Mouse (Mus musculus): ENCODE measurements around the gene Utrn. TPM values are rescaled to one million over a fixed set of nuclear protein-coding genes. Genes with fewer than 3 reads are reported as not detected.

Gene Utrn
- polyA plus RNA-seq, 1 experiment from 2014 or later: 23.6 TPM

GRCm38 (mm10) chr10:12591946-12592345, 277.2 kb downstream of the Utrn start:
- Histone ChIP-seq H3K27ac (no peak overlapping the region), H3K4me1 (replicated peaks) (peaks cover 10% of the 10 kb centered on the region), H3K36me3 (no peaks in the 10 kb centered on the region), H3K4me3 (replicated peaks) (no peak overlapping the region), H3K9ac (replicated peaks) (no peak overlapping the region), H3K27me3 (no peaks in the 10 kb centered on the region), H3K4me2 (replicated peaks) (no peak overlapping the region), H3K9me3 (no peaks in the 10 kb centered on the region)
- 57% methylated on average over 5 of the region's 5 CpGs for WGBS
- no peak for ATAC-seq

GRCm38 (mm10) chr10:12588051-12588450, 281.1 kb downstream of the Utrn start:
- WGBS: 82% methylated on average over 7 of the region's 7 CpGs
- H3K27ac ChIP-seq: no peak overlapping the region
- no peak for ATAC-seq

DNA sequence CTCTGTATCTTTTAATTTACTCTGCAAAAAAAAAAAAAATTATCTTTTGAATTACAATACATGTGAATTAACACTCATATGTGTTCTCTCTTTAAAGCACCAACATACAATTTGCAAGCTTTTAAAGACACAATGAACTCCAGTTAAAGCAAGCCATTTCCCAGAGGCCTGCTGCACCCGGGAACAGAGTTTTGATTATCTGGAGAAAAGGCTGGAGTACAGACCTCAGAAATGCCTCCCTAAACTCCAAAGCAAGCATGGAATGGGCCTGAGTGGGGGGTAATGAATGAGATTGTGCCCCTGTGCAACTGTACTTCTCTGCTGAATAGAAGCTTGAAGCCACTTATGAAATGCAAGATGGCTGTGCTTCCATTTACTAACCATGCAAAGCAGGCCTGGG, 281.8 kb downstream of the Utrn start:
- Histone ChIP-seq H3K9me3 (no peaks in the 10 kb centered on the region), H3K27ac (0 out of 2 replicates have a peak overlapping the region, but pooled peaks have one; percentile 6), H3K36me3 (no peaks in the 10 kb centered on the region), H3K27me3 (no peaks in the 10 kb centered on the region), H3K4me1 (replicated peaks) (0 out of 2 replicates have a peak, but pooled peaks cover 4% of the 10 kb centered on the region), H3K4me2 (replicated peaks) (no peak overlapping the region), H3K4me3 (replicated peaks) (no peak overlapping the region), H3K9ac (replicated peaks) (no peak overlapping the region)
- 40% methylated on average over 1 of the region's 1 CpGs for WGBS
- ATAC-seq: peak; percentile 30; the same call in 1 of the 2 replicates

More at GRCm38 (mm10) chr10:12588051-12588450, 281.1 kb downstream of the Utrn start:
- no peak overlapping the region for H3K4me2 ChIP-seq (replicated peaks)
- no peaks in the 10 kb centered on the region for H3K27me3 ChIP-seq
- no peak overlapping the region for H3K9ac ChIP-seq (replicated peaks)
- no peaks in the 10 kb centered on the region for H3K36me3 ChIP-seq
- no peak overlapping the region for H3K4me3 ChIP-seq (replicated peaks)
- no peaks in the 10 kb centered on the region for H3K9me3 ChIP-seq
- H3K4me1 ChIP-seq (replicated peaks): 0 out of 2 replicates have a peak, but pooled peaks cover 4% of the 10 kb centered on the region

GRCm38 (mm10) chr10:12586825-12587224, 282.3 kb downstream of the Utrn start:
- WGBS: 60% methylated on average over 2 of the region's 2 CpGs
- Histone ChIP-seq H3K9ac (replicated peaks) (no peak overlapping the region), H3K36me3 (no peaks in the 10 kb centered on the region), H3K4me3 (replicated peaks) (no peak overlapping the region), H3K9me3 (no peaks in the 10 kb centered on the region), H3K27ac (no peak overlapping the region), H3K4me1 (replicated peaks) (0 out of 2 replicates have a peak, but pooled peaks cover 4% of the 10 kb centered on the region), H3K4me2 (replicated peaks) (no peak overlapping the region), H3K27me3 (no peaks in the 10 kb centered on the region)
- no peak for ATAC-seq

GRCm38 (mm10) chr10:12586200-12586599, 283.0 kb downstream of the Utrn start:
- Histone ChIP-seq H3K4me1 (replicated peaks) (0 out of 2 replicates have a peak, but pooled peaks cover 4% of the 10 kb centered on the region), H3K9me3 (no peaks in the 10 kb centered on the region), H3K4me2 (replicated peaks) (no peak overlapping the region), H3K4me3 (replicated peaks) (no peak overlapping the region), H3K9ac (replicated peaks) (no peak overlapping the region), H3K27ac (no peak overlapping the region), H3K36me3 (no peaks in the 10 kb centered on the region), H3K27me3 (no peaks in the 10 kb centered on the region)
- peak; percentile 34; the same call in 1 of the 2 replicates for ATAC-seq
- 76% methylated on average over 1 of the region's 1 CpGs for WGBS

DNA sequence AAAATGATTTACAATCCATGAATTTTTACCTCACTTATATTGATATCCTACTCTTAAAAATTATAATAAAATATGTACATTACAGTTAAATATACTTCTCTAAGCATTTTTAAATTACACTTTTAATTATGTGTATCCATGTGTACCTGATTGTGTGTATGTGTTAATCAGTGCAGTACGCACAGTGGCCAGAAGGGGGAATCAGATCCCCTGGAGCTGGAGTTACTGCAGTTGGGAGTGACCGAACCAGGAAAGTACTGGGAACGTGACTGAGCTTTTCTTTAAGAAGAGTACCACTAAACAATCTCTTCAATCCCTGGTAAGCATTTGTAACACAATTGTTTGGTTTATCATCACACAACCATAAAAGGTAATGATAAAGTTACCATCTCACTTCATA, 285.7 kb downstream of the Utrn start:
- Histone ChIP-seq H3K27me3 (no peaks in the 10 kb centered on the region), H3K36me3 (no peaks in the 10 kb centered on the region), H3K4me1 (replicated peaks) (0 out of 2 replicates have a peak, but pooled peaks cover 4% of the 10 kb centered on the region), H3K4me3 (replicated peaks) (no peak overlapping the region), H3K9ac (replicated peaks) (no peak overlapping the region), H3K27ac (no peak overlapping the region), H3K9me3 (no peaks in the 10 kb centered on the region), H3K4me2 (replicated peaks) (no peak overlapping the region)
- 92% methylated on average over 3 of the region's 3 CpGs for WGBS
- ATAC-seq: no peak

GRCm38 (mm10) chr10:12579048-12579447, 290.1 kb downstream of the Utrn start:
- Histone ChIP-seq H3K9me3 (no peaks in the 10 kb centered on the region), H3K27ac (no peak overlapping the region), H3K4me2 (replicated peaks) (no peak overlapping the region), H3K36me3 (no peaks in the 10 kb centered on the region), H3K27me3 (no peaks in the 10 kb centered on the region), H3K4me1 (replicated peaks) (peaks cover 12% of the 10 kb centered on the region), H3K4me3 (replicated peaks) (no peak overlapping the region), H3K9ac (replicated peaks) (no peak overlapping the region)
- no peak for ATAC-seq
- 16% methylated on average over 1 of the region's 1 CpGs for WGBS

DNA sequence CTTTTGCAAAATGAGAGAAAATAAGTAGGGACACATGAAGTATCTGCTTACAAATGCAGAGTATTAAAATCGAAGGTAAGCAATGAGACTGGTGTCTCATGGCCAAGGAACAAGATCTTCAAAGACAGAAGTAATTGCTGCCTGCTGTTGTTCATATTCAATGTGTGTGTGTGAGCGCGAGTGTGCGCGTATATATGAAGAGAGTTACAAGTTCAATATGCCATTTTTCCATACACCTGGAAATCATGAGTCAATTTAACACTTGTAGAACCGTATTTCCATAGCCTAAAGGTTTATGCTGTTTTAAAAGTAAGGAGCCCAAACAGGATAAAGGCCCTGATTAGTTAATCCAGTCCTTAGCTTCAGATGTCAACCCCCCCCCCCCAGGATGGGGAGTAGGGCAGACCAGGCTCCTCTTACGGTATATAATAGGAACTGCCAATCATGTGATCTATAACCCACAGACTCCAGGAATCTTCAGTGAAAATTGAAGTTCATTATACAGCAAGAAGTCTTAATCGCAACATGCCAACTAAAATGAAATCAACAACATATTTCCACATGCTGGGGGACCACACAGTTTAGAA, 293.2 kb downstream of the Utrn start:
- H3K9ac ChIP-seq (replicated peaks): no peak overlapping the region
- H3K4me2 ChIP-seq (replicated peaks): no peak overlapping the region
- WGBS: 80% methylated on average over 8 of the region's 8 CpGs
- no peak overlapping the region for H3K27ac ChIP-seq
- no peak for ATAC-seq
- H3K27me3 ChIP-seq: no peaks in the 10 kb centered on the region
- no peaks in the 10 kb centered on the region for H3K9me3 ChIP-seq
- H3K36me3 ChIP-seq: no peaks in the 10 kb centered on the region
- no peak overlapping the region for H3K4me3 ChIP-seq (replicated peaks)
- peaks cover 24% of the 10 kb centered on the region for H3K4me1 ChIP-seq (replicated peaks)

- no peaks in the 10 kb centered on the region for H3K9me3 ChIP-seq
- ATAC-seq: peak; percentile 67
- peaks cover 24% of the 10 kb centered on the region for H3K4me1 ChIP-seq (replicated peaks)
- H3K27ac ChIP-seq: no peak overlapping the region
- H3K4me3 ChIP-seq (replicated peaks): no peak overlapping the region
- peak overlapping the region; percentile 36; the same call in 1 of the 2 replicates for H3K4me2 ChIP-seq (replicated peaks)
- H3K36me3 ChIP-seq: no peaks in the 10 kb centered on the region
- no peak overlapping the region for H3K9ac ChIP-seq (replicated peaks)
- H3K27me3 ChIP-seq: no peaks in the 10 kb centered on the region
- 28% methylated on average over 10 of the region's 10 CpGs for WGBS
Observed at GRCm38 (mm10) chr10:12574760-12575159, 294.4 kb downstream of the Utrn start.

- no peak overlapping the region for H3K4me3 ChIP-seq (replicated peaks)
- no peak overlapping the region for H3K9ac ChIP-seq (replicated peaks)
- no peak overlapping the region for H3K4me2 ChIP-seq (replicated peaks)
- WGBS: 15% methylated on average over 6 of the region's 6 CpGs
- no peaks in the 10 kb centered on the region for H3K36me3 ChIP-seq
- H3K9me3 ChIP-seq: no peaks in the 10 kb centered on the region
- no peaks in the 10 kb centered on the region for H3K27me3 ChIP-seq
- H3K27ac ChIP-seq: no peak overlapping the region
- peaks cover 24% of the 10 kb centered on the region for H3K4me1 ChIP-seq (replicated peaks)
- 0 out of 2 replicates have a peak, but pooled peaks have one; percentile 31 for ATAC-seq
Observed at GRCm38 (mm10) chr10:12573601-12574000, 295.6 kb downstream of the Utrn start.

- Histone ChIP-seq H3K4me3 (replicated peaks) (no peak overlapping the region), H3K9ac (replicated peaks) (no peak overlapping the region), H3K4me2 (replicated peaks) (no peak overlapping the region), H3K27ac (no peak overlapping the region), H3K9me3 (no peaks in the 10 kb centered on the region), H3K27me3 (no peaks in the 10 kb centered on the region), H3K4me1 (replicated peaks) (peaks cover 24% of the 10 kb centered on the region), H3K36me3 (no peaks in the 10 kb centered on the region)
- 5% methylated on average over 4 of the region's 4 CpGs for WGBS
- ATAC-seq: no peak
Observed at GRCm38 (mm10) chr10:12572759-12573158, 296.4 kb downstream of the Utrn start.

DNA sequence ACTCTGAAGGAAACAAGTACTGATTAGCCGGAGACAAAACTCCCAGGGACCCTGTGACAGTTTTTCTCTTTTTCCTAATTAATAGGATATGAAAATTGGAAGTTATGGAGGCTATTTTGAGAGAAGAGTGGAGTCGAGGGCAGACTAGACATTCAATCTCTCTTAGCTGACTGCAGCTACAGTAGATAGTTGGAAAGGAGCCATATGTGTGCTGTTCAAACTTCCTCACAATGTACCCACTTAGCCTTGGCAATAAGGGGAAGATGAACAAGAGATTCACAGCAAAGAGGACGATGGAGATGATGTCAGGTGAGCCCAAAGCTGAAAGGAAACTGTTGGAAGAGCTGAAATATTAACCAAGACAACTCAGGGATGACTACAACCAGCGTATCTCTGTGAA, 304.7 kb downstream of the Utrn start:
- H3K27ac ChIP-seq: no peak overlapping the region
- WGBS: 80% methylated on average over 4 of the region's 4 CpGs
- ATAC-seq: no peak
- no peak overlapping the region for H3K4me2 ChIP-seq (replicated peaks)
- no peaks in the 10 kb centered on the region for H3K27me3 ChIP-seq
- H3K4me1 ChIP-seq (replicated peaks): no peaks in the 10 kb centered on the region
- no peak overlapping the region for H3K4me3 ChIP-seq (replicated peaks)
- no peak overlapping the region for H3K9ac ChIP-seq (replicated peaks)
- no peaks in the 10 kb centered on the region for H3K9me3 ChIP-seq
- no peaks in the 10 kb centered on the region for H3K36me3 ChIP-seq

GRCm38 (mm10) chr10:12558810-12559209, 310.4 kb downstream of the Utrn start:
- WGBS: 94% methylated on average over 5 of the region's 5 CpGs
- H3K4me3 ChIP-seq (replicated peaks): no peak overlapping the region
- H3K36me3 ChIP-seq: no peaks in the 10 kb centered on the region
- no peak overlapping the region for H3K4me2 ChIP-seq (replicated peaks)
- H3K9ac ChIP-seq (replicated peaks): no peak overlapping the region
- H3K27ac ChIP-seq: no peak overlapping the region
- H3K9me3 ChIP-seq: no peaks in the 10 kb centered on the region
- no peak for ATAC-seq
- H3K4me1 ChIP-seq (replicated peaks): no peaks in the 10 kb centered on the region
- no peaks in the 10 kb centered on the region for H3K27me3 ChIP-seq

All from midbrain, embryonic 13.5 days (tissue).